Mouse (Mus musculus) bone marrow macrophage, adult 2 months (primary cell): ENCODE results near the gene Fosb.

Source experiments
- CTCF ChIP-seq: IDR thresholded peaks from 2 replicates; pipeline ENCODE4 v1.5.1; 2012; ENCODE audit warnings: low read depth, mild to moderate bottlenecking, low read length, moderate library complexity
- POLR2A ChIP-seq: IDR thresholded peaks from 2 replicates; pipeline ENCODE4 v1.6.1; 2012; ENCODE audit warnings: mild to moderate bottlenecking, low read depth, low read length, borderline replicate concordance

DNA sequence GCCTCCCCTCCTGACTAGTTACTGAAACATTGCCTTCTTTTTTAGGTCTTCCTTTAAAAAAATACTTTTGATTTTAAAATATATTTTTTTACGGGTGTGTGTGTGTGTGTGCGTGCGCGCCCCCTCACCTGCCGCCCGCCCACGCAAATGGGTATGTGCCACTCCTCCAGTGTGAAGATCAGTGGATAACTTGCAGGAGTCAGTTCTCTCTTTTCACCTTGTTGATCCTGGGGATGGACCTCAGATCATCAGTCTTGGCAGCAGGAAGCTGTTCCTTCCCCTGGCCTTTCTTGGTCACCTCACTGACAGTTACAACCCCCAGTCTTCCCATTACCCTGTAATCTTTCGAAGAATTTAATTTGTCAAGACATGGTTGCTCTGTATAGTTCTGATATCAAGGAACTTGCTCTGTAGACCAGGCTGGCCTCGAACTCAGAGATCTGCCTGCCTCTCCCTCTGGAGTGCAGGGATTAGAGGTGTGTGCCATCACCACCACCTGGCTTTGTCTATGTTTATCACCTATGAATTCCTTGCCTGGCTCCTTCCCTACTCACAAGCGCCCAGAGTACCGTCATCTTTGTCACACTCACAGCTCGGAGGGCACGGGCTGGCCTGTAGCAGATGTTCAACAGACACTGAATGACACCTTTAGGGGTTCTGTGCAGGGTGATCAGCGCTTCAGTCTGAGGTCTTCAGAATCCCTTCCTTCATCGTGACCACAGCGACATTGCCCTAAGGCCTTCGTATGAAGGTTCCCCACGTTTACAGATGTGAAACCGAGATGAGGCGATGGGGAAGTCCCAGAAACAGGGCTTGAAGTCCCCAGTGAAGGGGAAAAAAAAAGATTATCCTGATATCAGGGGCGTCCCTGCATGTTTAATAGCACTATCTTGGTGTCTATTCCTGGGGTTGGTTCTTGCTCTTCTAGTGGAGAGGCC, 15.7 kb upstream of the Fosb start:
- no peak for TF ChIP-seq CTCF
- TF ChIP-seq POLR2A: no peak
